Comparison of ENCODE assay signal across 8 mouse cellular contexts in genomic region chr17:25828223-25828594, GRCm38 (mm10). TPM values are rescaled to one million over a fixed set of nuclear protein-coding genes. Genes with fewer than 3 reads are reported as not detected.
A peak's percentile ranks its signal among the peaks of the same experiment; 100 is the strongest.
DNase-seq lines count a peak whose midpoint lies in the region; ATAC-seq and TF ChIP-seq lines count a peak whose summit lies in the region.

No protein-coding gene starts in this region.

- H3K36me3 ChIP-seq in heart, postnatal 0 days (replicated peaks; ENCODE audit: control insufficient read depth, insufficient read depth, low read length) = peaks cover 33% of the 10 kb centered on the region
- H3K36me3 ChIP-seq in hindbrain, embryonic 16.5 days (ENCODE audit: control insufficient read depth, insufficient read depth, low read length) = peaks cover 21% of the 10 kb centered on the region
- H3K36me3 ChIP-seq in midbrain, embryonic 15.5 days (replicated peaks) = 0 out of 2 replicates have a peak, but pooled peaks cover 31% of the 10 kb centered on the region

- peak overlapping the region; percentile 65 for H3K4me3 ChIP-seq in heart, postnatal 0 days (ENCODE audit: low read depth, low read length)
- H3K4me3 ChIP-seq in cortical plate, adult 2 months (ENCODE audit: insufficient read depth, low read length) = peak overlapping the region; percentile 75; the same call in 1 of the 2 replicates
- peak overlapping the region; percentile 63 for H3K4me3 ChIP-seq in hindbrain, embryonic 16.5 days (ENCODE audit: low read length)
- peak overlapping the region; percentile 66 for H3K4me3 ChIP-seq in midbrain, embryonic 15.5 days

- DNase-seq in heart, postnatal 0 days (ENCODE audit: low spot score) = no peak
- no peak for DNase-seq in heart, adult 18-20 months
- no peak for DNase-seq in adrenal gland, adult 8-10 months
- no peak for DNase-seq in adrenal gland, postnatal 36 days
- DNase-seq in spleen, adult 12 weeks (ENCODE audit: low spot score) = no peak

- TF ChIP-seq EP300 in heart, postnatal 0 days (IDR thresholded peaks at IDR 0.05; ENCODE audit: low read depth) = no peak

- H3K27ac ChIP-seq in heart, postnatal 0 days (ENCODE audit: low read depth) = peak overlapping the region; percentile 87; the same call in 1 of the 2 replicates
- H3K27ac ChIP-seq in cortical plate, adult 2 months (ENCODE audit: insufficient read depth, low read length) = no peak overlapping the region
- peak overlapping the region; percentile 92 for H3K27ac ChIP-seq in hindbrain, embryonic 16.5 days (ENCODE audit: low read depth, low read length)
- peak overlapping the region; percentile 91 for H3K27ac ChIP-seq in midbrain, embryonic 15.5 days

- H3K27me3 ChIP-seq in heart, postnatal 0 days (ENCODE audit: control insufficient read depth, insufficient read depth, low read length) = no peaks in the 10 kb centered on the region
- H3K27me3 ChIP-seq in hindbrain, embryonic 16.5 days (replicated peaks; ENCODE audit: control insufficient read depth, insufficient read depth, low read length) = no peaks in the 10 kb centered on the region
- H3K27me3 ChIP-seq in midbrain, embryonic 15.5 days (replicated peaks) = no peaks in the 10 kb centered on the region

- WGBS in heart, postnatal 0 days = 85% methylated on average over 8 of the region's 8 CpGs
- 83% methylated on average over 8 of the region's 8 CpGs for WGBS in hindbrain, embryonic 16.5 days
- 83% methylated on average over 8 of the region's 8 CpGs for WGBS in midbrain, embryonic 15.5 days

- no peak overlapping the region for H3K9ac ChIP-seq in heart, postnatal 0 days (replicated peaks; ENCODE audit: low read depth, low read length)
- peak overlapping the region; percentile 81 for H3K9ac ChIP-seq in hindbrain, embryonic 16.5 days (ENCODE audit: low read depth, low read length)
- H3K9ac ChIP-seq in midbrain, embryonic 15.5 days = peak overlapping the region; percentile 86; the same call in 1 of the 2 replicates

- H3K4me1 ChIP-seq in heart, postnatal 0 days (ENCODE audit: control insufficient read depth, insufficient read depth) = peaks cover 37% of the 10 kb centered on the region
- H3K4me1 ChIP-seq in cortical plate, adult 2 months (ENCODE audit: control insufficient read depth, insufficient read depth, low read length) = peaks cover 9% of the 10 kb centered on the region
- H3K4me1 ChIP-seq in hindbrain, embryonic 16.5 days (ENCODE audit: control insufficient read depth, insufficient read depth, low read depth, low read length) = peaks cover 62% of the 10 kb centered on the region
- peaks cover 82% of the 10 kb centered on the region for H3K4me1 ChIP-seq in midbrain, embryonic 15.5 days

- no peak for TF ChIP-seq POLR2A in cortical plate, adult 2 months (IDR thresholded peaks at IDR 0.05; ENCODE audit: extremely low read depth, insufficient read depth, low read length)

- ATAC-seq in heart, postnatal 0 days (ENCODE audit: insufficient read depth, low read depth) = no peak
- no peak for ATAC-seq in hindbrain, embryonic 16.5 days
- ATAC-seq in midbrain, embryonic 15.5 days (replicated peaks) = no peak

- H3K9me3 ChIP-seq in heart, postnatal 0 days (replicated peaks; ENCODE audit: control insufficient read depth, low read length) = no peaks in the 10 kb centered on the region
- H3K9me3 ChIP-seq in hindbrain, embryonic 16.5 days (ENCODE audit: control insufficient read depth, low read length) = no peaks in the 10 kb centered on the region
- no peaks in the 10 kb centered on the region for H3K9me3 ChIP-seq in midbrain, embryonic 15.5 days

- no peak for TF ChIP-seq CTCF in heart, postnatal 0 days (IDR thresholded peaks at IDR 0.05; ENCODE audit: low read depth)
- no peak for TF ChIP-seq CTCF in cortical plate, adult 2 months (IDR thresholded peaks at IDR 0.05; ENCODE audit: extremely low read depth, insufficient read depth, low read length)

- H3K4me2 ChIP-seq in heart, postnatal 0 days (ENCODE audit: low read depth, low read length) = peak overlapping the region; percentile 92
- peak overlapping the region; percentile 69 for H3K4me2 ChIP-seq in hindbrain, embryonic 16.5 days (ENCODE audit: low read length)
- peak overlapping the region; percentile 80 for H3K4me2 ChIP-seq in midbrain, embryonic 15.5 days

RNA-seq across cellular contexts. Expression of gene Jmjd8, which starts 0.5 kb away (rescaled TPM):
- total RNA-seq in heart, postnatal 0 days (2014; rRNA removed; ENCODE audit: low replicate concordance) = 32.2 and 34.6 TPM in 2 replicates
- polyA plus RNA-seq in heart, postnatal 0 days (2015; fragmentation: Nextera tagmentation; extraction: Ambion mirVana) = 26.1 and 26.2 TPM in 2 replicates
- 10 to 100 TPM; 28.0 to 34.0 TPM for total RNA-seq in heart, adult 18-20 months (2021)
- polyA plus RNA-seq in cortical plate, adult 2 months (2012; rRNA removed) = 55.6 and 58.1 TPM in 2 replicates
- polyA plus RNA-seq in hindbrain, embryonic 16.5 days (2015; fragmentation: Nextera tagmentation; extraction: Ambion mirVana) = 51.0 and 55.4 TPM in 2 replicates
- 61.9 and 63.0 TPM in 2 replicates for polyA plus RNA-seq in midbrain, embryonic 15.5 days (2015; fragmentation: Nextera tagmentation; extraction: Ambion mirVana)
- total RNA-seq in adrenal gland, adult 8-10 months (2022) = 100 to 1,000 TPM; 104 to 137 (median 119) TPM
- total RNA-seq in adrenal gland, postnatal 36 days (2021) = 10 to 100 TPM; 87.8 to 93.9 TPM

RNA-seq across cellular contexts. Expression of gene Wdr24, which starts 4.8 kb away (rescaled TPM):
- total RNA-seq in heart, postnatal 0 days (2014; rRNA removed; ENCODE audit: low replicate concordance) = 13.3 and 20.8 TPM in 2 replicates
- polyA plus RNA-seq in heart, postnatal 0 days (2015; fragmentation: Nextera tagmentation; extraction: Ambion mirVana) = 9.6 and 10.5 TPM in 2 replicates
- total RNA-seq in heart, adult 18-20 months (2021) = 10 to 100 TPM in 1 of 2 experiments, 1 to 10 TPM in 1; 9.8 to 11.7 TPM
- 36.4 and 40.0 TPM in 2 replicates for polyA plus RNA-seq in cortical plate, adult 2 months (2012; rRNA removed)
- polyA plus RNA-seq in hindbrain, embryonic 16.5 days (2015; fragmentation: Nextera tagmentation; extraction: Ambion mirVana) = 29.7 and 32.7 TPM in 2 replicates
- polyA plus RNA-seq in midbrain, embryonic 15.5 days (2015; fragmentation: Nextera tagmentation; extraction: Ambion mirVana) = 35.2 and 36.7 TPM in 2 replicates
- total RNA-seq in adrenal gland, adult 8-10 months (2022) = 10 to 100 TPM; 21.9 to 28.0 (median 24.5) TPM
- 10 to 100 TPM; 16.6 to 20.8 TPM for total RNA-seq in adrenal gland, postnatal 36 days (2021)

RNA-seq across cellular contexts. Expression of gene Stub1, which starts 5.0 kb away (rescaled TPM):
- total RNA-seq in heart, postnatal 0 days (2014; rRNA removed; ENCODE audit: low replicate concordance) = 115 and 154 TPM in 2 replicates
- 212 and 219 TPM in 2 replicates for polyA plus RNA-seq in heart, postnatal 0 days (2015; fragmentation: Nextera tagmentation; extraction: Ambion mirVana)
- total RNA-seq in heart, adult 18-20 months (2021) = 100 to 1,000 TPM; 113 to 128 TPM
- 284 and 299 TPM in 2 replicates for polyA plus RNA-seq in cortical plate, adult 2 months (2012; rRNA removed)
- polyA plus RNA-seq in hindbrain, embryonic 16.5 days (2015; fragmentation: Nextera tagmentation; extraction: Ambion mirVana) = 397 and 428 TPM in 2 replicates
- 373 and 381 TPM in 2 replicates for polyA plus RNA-seq in midbrain, embryonic 15.5 days (2015; fragmentation: Nextera tagmentation; extraction: Ambion mirVana)
- 100 to 1,000 TPM; 184 to 246 (median 214) TPM for total RNA-seq in adrenal gland, adult 8-10 months (2022)
- total RNA-seq in adrenal gland, postnatal 36 days (2021) = 100 to 1,000 TPM; 167 to 173 TPM

RNA-seq across cellular contexts. Expression of gene Rhbdl1, which starts 8.9 kb away (rescaled TPM):
- total RNA-seq in heart, postnatal 0 days (2014; rRNA removed; ENCODE audit: low replicate concordance) = 1.7 and 2.3 TPM in 2 replicates
- polyA plus RNA-seq in heart, postnatal 0 days (2015; fragmentation: Nextera tagmentation; extraction: Ambion mirVana) = 1.7 and 2.2 TPM in 2 replicates
- total RNA-seq in heart, adult 18-20 months (2021) = 1 to 10 TPM; 1.8 to 2.3 TPM
- polyA plus RNA-seq in cortical plate, adult 2 months (2012; rRNA removed) = 109 and 118 TPM in 2 replicates
- 61.6 and 73.4 TPM in 2 replicates for polyA plus RNA-seq in hindbrain, embryonic 16.5 days (2015; fragmentation: Nextera tagmentation; extraction: Ambion mirVana)
- 54.8 and 57.8 TPM in 2 replicates for polyA plus RNA-seq in midbrain, embryonic 15.5 days (2015; fragmentation: Nextera tagmentation; extraction: Ambion mirVana)
- total RNA-seq in adrenal gland, adult 8-10 months (2022) = 10 to 100 TPM; 14.7 to 79.0 (median 33.0) TPM
- total RNA-seq in adrenal gland, postnatal 36 days (2021) = 10 to 100 TPM; 17.4 to 20.3 TPM

RNA-seq across cellular contexts. Expression of gene Gm20683, which starts 13.4 kb away (rescaled TPM):
- total RNA-seq in heart, postnatal 0 days (2014; rRNA removed; ENCODE audit: low replicate concordance) = 3.8 TPM in 1 of 2 replicates, not detected in the other
- 1.5 and 1.8 TPM in 2 replicates for polyA plus RNA-seq in heart, postnatal 0 days (2015; fragmentation: Nextera tagmentation; extraction: Ambion mirVana)
- total RNA-seq in heart, adult 18-20 months (2021) = 1 to 10 TPM; 1.2 to 3.3 TPM
- polyA plus RNA-seq in cortical plate, adult 2 months (2012; rRNA removed) = 40.8 and 45.0 TPM in 2 replicates
- polyA plus RNA-seq in hindbrain, embryonic 16.5 days (2015; fragmentation: Nextera tagmentation; extraction: Ambion mirVana) = 14.8 and 15.4 TPM in 2 replicates
- 14.2 and 14.7 TPM in 2 replicates for polyA plus RNA-seq in midbrain, embryonic 15.5 days (2015; fragmentation: Nextera tagmentation; extraction: Ambion mirVana)
- total RNA-seq in adrenal gland, adult 8-10 months (2022) = 10 to 100 TPM in 3 of 4 experiments, 1 to 10 TPM in 1; 7.3 to 36.4 (median 20.8) TPM
- 10 to 100 TPM in 1 of 2 experiments, 1 to 10 TPM in 1; 9.5 to 13.3 TPM for total RNA-seq in adrenal gland, postnatal 36 days (2021)
